Mouse (Mus musculus) B cell, adult 2 months (primary cell): ENCODE results near the gene Themis2.
A peak's percentile ranks its signal among the peaks of the same experiment; 100 is the strongest.

Source experiments
- DNase-seq, 2 experiments: peaks; one replicate each; pipeline ENCODE4 v3.0.0; 2022

Themis2 gene

DNA sequence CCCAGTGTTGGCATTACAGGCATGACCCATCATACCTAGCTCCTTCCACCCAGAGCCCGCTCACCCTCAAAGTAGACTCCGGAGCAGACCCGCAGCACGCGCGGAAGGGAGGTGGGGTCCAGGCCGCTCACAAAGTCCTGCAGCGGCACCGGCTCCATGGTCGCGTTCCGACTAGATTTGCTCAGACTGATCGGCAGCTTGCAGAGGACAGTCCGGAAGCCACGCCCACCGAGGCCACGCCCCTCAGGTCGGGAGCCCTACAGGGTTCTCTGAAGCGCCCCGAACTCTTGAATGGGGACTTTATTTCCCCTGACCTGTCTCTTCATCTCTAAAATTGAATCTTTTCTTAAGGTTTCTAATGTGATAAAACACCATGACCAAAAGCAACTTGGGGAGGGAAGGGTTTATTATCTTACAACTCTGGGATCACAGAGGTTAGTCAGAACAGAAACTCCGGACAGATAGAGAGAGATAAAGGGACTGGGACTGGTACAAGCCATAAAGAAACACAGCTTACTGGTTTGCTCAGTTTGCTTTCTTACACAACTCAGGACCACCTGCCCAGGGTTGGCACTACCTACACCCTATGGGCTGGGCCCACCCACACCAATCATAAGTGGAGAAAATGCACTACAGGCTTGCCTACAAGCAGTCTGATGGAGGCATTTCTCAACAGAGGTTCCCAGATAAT is at the start of gene Themis2:
Themis2 (minus strand) TSS at position 192 of the 691 bp plus-strand sequence.
- peak; percentile 96 for DNase-seq

DNA sequence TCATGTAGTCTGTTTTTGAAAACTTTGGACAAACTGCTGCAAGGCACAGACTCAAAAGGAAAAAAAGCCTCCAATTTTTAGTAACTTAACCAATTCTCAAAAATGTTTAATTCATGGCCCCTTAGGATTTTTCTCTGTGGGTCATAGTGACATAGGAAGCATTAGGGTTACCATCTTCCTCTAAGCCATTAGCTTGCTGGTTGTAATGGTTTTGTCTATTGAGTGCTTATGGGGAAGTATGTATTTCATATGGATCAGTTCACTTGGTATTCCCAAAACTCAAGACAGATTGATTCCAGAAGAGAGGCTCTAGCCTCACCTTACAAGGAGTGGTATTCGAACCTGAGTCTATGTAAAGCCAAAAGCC is 47.5 kb upstream of the Themis2 start:
- no peak for DNase-seq

DNA sequence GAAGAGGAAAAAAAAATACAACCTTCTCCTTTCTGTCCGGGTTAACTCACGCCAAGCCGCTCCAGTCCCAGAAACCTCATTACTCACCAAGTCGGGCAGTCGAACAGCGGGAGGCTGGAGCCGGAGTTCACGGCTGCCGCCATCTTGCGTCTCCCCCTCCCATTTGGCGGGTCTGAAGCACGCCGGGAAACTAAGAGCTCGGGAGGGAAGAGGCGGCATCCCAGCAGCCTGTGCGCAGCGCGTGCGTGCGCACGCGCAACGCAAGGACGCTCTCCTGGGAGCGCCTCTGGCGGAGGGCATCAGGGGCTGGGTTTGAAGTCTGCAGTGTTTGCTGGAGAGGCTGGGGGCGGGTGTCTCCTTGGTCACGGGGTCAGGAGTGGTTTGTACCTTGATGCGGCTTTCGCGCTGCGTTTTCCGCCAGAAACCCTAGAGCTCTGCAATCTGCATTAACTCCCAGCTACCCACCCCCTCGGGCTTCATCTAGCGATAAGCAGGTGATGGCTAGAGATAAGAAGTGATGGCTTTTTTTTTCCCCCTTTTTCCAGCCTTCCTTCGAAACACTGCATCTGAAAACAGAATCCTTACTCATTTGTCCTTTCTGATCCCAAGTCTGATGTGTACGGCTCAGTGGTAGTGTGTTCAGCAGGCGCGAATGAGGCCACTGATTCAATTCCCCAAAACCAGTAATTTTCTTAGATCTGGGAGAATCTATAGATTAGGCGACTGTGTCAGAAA is 47.0 kb upstream of the Themis2 start, which contains the start of gene Ppp1r8:
Ppp1r8 (minus strand) TSS at position 200 of the 735 bp plus-strand sequence.
- DNase-seq: peak; percentile 80 to 81

DNA sequence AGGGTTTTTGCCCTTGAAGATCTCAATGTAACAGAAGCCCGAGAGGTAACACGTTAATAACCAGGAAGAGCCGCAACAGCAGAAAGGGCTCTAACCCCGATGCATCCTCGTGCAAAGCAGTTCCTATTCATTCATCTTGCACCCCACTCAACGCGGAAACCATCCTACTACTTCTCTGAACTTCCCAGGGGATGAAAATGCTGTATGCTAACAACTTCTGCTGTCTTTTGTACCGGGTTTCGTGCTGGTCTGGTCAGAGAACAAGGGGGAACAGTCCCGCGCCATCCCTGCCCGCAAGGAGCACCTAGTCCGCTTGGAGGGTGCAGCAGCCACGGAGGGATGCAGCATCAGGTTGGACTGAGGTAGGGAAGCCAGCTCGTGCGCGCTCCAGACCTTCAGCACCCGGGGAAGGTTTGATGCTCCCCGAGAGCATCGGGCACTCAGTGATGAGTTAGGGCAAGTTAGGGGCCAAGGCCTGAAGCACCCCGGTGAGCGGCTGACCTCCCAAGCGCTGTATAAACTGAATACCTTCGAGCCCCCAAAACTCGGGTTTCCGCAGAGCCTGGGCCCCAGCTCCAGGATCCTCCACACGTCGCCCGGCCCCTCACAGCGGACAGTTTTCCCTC is 46.2 kb upstream of the Themis2 start:
- peak; percentile 24 to 36 for DNase-seq

DNA sequence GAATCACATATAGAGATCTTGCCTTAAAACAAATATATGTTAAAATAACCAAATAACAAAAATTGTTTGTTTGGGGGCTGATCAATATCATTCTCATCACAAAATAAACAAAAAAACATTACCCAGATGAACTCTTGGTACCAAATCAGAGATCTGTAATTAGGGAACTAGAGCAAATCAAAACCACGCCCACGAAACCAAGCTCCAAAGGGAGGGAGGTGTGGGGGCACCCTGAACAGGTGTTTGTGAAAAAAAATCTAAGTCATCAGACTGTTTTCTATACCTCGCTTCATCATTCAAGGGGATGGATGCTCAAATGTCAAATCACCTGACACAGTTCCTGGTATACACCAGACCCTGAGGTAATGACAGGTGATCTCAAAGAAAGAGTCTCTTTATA is 45.3 kb upstream of the Themis2 start:
- DNase-seq: peak; percentile 27 to 49

DNA sequence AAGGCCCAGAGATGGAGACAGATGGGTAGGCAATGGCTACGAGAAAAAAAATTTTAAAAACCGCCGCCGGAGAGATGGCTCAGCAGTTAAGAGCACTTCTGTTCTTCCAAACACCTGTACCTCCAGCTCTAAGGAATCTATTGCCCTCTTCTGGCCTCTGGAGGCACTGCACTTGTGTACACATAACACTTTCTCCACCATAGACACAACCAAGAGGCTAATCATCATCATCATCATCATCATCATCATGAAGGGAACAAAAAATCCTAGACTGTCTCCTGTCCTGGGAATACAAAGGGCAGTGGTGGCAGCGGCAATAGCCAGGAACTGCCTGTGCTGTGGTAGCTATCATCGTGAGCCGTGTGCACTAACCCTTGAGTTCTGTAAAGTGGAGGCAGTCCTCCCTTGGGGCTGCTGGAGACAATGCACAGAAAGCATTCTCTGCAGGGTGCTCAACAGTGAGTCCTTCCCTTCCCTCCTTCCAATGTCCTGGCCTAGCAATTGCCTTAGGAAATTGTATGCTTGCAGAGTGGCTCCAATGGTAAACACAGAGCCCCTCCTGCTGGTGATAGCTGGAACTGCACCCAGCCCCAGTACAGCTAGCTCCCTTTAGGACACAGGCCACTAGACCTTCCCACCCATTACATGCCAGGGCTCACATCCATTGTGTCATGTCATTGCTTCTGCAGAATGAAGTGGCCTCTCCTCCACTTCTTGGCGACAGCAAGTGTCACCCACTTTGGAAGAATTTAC is 27.6 kb upstream of the Themis2 start:
- peak; percentile 92 to 93 for DNase-seq

DNA sequence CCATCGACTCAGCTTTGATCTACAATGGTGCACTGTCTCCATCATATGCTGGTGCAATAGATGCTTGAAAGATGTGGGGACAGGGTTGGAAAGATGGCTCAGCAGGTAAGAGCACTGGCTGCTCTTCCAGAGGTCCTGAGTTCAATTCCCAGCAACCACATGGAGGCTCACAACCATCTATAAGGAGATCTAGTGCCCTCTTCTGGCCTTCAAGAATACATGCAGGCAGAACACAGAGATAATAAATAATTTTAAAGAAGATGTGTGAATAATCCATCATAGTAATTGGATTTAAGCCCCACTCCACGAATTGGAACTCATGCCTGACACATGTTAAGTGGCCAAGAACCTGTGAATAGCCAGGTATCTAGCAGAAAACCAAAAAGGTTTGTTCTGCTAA is 22.3 kb upstream of the Themis2 start:
- DNase-seq: no peak

DNA sequence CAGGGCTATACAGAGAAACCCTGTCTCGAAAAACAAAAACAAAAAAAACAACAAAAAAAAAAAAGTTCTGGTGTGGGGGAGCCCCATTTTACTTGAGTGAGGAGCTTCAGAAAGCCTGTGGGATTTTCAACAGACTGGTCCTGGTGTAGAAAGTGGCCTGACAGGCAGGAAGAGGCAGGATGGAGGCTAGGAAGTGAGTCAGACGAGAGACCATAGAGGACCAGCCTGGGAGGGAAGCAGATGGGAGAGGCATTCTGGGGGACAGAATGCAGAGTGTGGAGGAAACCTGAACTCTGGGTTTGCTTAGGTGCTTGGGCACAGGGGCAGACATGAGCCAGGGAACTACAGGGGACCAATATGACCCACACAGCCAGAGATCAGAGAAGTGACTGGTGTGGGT is 20.7 kb upstream of the Themis2 start:
- DNase-seq: no peak

DNA sequence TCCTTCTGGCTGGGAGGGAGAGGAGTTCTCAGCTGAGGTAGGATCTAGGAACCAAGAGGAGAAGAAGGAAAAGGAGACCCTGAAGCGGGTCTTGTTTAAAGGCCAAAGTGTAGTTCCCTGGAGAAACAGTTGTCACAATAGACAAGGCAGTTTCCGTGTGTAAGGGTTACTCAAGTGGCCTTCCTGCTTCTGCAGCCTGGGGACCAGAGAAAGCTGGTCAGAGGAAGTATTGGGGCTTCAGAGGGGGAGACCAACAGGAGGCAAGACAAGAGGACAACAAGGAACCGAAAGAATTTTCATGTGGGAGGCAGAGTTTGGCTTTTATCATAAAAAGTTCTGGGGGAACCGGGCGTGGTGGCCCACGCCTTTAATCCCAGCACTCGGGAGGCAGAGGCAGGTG is 20.2 kb upstream of the Themis2 start:
- no peak for DNase-seq

DNA sequence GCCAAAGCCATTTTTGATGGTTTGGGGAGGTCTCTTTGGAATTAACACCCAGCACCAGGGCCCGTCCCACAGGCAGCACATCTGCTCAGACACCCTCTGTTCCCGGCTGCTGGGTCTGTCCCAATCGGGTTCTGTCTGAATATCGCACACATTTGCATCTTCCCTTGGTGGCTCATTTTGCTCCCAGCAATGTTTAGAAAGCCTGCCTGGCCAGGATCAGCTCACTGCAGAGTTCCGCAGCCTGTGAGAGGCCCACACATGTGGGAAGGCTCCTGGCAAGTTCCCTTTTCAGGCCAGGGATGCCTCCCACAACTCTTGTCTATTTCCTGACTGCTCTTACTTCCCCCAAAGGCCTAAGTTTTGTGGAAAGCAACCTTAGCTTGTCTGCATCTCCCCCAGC is 13.4 kb upstream of the Themis2 start:
- no peak for DNase-seq

DNA sequence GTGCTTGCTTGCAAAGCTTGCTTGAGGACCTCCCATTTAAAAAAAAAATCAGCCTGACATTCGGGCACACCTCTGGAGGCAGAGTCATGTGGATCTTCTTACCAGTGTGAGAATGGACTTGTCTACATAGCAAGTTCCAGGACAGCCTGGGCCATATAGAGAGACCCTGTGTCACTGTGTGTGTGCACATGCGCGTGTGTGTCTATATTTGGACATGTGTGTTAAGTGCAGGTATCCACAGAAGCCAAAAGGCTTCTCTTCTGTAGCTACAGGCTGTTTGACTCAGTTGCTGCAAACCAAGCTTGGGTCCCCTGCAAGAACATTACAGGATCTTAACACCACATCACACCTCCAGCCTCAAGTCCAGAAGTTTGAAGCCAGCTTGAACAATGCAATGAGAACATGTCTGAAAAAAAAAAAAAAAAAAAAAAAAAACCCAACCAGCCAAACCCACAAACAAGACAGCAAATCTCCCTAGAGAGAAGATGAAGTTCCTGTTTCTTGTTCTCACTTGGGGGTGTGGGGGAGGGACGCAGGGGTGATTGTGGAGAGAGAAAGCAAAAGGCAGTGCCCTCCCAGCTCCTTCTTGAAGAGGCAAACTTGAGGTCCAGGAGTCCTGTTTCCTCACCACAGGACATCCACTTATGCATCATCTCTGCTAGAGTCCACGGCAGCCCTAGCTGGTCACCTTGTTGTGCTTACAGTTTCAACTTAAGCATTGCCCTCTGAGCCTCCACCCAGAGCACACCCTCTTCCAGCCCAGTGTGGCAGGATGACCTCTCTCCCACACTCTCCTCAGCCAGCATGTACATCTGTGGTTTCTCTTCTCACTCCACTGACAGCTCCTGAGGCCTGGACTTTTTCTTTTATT is 11.8 kb upstream of the Themis2 start:
- peak; percentile 80 to 84 for DNase-seq

DNA sequence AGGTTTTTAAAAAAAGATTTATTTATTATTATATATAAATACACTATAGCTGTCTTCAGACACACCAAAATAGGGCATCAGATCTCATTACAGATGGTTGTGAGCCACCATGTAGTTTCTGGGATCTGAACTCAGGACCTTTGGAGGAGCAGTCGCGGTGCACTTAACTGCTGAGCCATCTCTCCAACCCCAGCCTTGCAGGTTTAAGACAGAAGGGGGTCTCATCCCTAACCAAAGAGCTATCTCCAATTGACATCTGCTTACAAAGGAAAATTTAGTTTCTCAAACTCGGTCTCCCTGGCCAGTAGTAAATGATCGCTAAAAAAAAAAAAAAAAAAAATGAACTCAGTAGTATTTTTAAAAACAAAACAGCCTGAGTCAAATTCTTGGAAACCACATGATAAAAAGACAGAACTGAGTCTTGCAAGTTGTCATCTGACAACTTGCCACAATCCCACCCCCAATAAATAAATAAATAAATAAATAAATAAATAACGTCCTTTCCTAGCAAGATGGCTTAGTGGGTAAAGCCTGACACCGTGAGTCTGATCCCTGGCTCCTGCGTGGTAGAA is 10.5 kb upstream of the Themis2 start:
- DNase-seq: no peak

DNA sequence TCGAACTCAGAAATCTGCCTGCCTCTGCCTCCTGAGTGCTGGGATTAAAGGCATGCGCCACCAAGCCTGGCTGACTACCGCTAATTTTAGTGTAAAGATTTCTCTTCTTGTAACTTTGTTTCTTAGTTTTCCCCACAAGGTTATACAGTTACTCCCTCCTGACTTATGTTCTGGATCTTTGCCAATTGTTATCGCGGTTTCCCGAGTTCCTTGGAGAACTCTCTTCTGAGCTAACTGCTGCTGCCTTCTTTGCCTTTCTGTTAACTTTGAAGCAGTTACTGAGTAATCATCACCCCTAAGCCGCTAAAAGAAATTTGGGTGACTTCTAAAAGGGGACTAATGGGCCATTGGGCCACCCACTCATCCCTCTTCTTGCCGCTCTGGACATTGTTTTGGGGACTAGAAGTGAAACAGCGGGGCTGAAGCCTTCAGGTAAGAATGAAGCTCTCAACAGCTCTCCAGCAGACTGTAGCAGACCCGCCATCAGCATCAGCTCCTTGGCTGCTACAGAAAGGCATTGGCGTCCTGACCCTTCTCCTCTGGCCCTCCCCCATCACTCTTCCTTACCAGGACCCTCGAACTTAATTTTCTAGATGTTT is 9.5 kb upstream of the Themis2 start:
- DNase-seq: no peak

DNA sequence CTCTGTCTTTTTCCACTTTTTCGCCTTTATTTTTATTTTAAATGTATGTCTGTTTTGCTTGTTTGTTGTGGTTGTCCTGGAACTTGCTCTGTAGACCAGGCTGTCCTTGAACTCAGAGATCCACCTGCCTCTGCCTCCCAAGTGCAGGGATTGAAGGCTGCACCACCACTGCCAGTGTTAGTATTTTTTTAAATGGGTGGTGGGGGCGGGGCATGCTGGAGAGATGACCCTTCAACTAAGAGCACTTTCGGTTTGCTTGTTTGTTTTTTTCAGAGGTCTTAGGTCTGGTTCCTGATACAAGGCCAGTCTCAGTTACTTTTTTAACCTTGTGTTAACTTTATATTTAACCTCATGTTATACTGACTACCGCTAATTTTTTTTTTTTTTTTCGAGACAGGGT is 9.0 kb upstream of the Themis2 start:
- no peak for DNase-seq

DNA sequence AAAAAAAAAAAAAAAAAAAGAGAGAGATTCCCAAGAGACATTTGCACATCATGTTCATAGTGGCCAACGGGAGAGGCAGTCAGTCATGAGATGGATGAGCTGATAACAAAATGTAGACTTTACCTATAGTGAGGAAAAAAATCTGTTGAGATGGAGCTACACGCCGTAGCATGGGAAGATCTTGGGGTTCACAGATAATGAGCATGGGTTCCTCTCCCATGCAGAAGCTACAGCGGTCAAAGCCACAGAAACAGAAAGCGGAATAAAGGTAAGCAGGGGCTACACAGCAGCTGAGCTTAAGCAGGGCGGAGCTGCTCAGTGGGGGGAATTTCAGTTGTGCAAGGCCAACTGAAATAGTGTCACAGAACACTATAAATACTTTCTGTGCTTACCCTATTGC is 8.1 kb upstream of the Themis2 start:
- peak; percentile 63 to 66 for DNase-seq

DNA sequence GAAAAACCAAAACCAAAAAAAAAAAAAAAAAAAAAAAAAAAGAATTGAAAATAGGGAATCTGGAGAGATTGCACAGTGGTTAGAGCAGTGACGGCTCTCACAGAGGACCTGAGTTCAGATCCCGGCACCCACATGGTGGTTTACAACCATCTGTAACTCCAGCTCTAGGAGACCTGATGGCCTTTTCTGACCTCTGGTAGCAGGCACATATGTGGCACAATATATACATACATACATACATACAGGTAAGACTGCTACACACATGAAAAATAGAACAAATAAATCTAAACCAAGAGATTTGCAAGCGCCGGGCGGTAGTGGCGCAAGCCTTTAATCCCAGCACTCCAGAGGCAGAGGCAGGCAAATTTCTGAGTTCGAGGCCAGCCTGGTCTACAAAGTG is 7.7 kb upstream of the Themis2 start:
- no peak for DNase-seq

DNA sequence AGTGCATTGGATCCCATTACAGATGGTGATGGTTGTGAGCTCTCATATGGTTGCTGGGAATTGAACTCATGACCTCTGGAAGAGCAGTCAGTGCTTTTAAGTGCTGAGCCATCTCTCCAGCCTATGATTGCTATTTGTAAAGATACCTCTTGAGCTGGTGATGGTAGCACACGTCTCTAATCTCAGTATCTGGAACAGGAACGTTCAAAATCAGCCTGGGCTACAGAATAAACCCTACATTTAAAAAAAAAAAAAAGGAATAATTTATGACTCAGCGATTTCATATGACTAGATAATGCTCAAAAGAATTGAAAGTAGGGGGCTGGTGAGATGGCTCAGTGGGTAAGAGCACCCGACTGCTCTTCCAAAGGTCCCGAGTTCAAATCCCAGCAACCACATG is 7.0 kb upstream of the Themis2 start:
- no peak for DNase-seq

DNA sequence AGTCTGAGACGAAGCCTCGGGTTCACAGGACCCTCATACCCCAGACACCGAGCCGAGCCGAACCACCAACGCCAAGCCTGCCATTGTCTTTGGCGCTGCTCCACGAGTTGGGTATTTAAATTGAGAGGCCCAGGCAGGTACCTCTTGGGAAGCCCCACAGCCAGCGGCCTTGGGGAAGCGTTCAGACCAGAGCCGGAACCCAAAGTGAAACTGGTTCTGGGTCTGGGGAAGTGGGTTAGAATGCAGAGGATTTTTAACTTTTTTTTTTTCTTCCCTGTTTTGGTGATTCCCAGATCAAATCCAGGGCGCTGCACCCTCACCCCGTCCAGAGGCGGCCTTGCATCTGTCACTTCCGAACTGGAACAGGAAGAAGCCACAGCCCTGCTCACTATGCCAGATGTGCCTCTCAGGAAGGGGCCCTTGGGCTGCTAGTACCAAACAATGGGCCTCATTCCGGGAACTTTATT is 6.0 kb upstream of the Themis2 start:
- peak; percentile 64 to 66 for DNase-seq

DNA sequence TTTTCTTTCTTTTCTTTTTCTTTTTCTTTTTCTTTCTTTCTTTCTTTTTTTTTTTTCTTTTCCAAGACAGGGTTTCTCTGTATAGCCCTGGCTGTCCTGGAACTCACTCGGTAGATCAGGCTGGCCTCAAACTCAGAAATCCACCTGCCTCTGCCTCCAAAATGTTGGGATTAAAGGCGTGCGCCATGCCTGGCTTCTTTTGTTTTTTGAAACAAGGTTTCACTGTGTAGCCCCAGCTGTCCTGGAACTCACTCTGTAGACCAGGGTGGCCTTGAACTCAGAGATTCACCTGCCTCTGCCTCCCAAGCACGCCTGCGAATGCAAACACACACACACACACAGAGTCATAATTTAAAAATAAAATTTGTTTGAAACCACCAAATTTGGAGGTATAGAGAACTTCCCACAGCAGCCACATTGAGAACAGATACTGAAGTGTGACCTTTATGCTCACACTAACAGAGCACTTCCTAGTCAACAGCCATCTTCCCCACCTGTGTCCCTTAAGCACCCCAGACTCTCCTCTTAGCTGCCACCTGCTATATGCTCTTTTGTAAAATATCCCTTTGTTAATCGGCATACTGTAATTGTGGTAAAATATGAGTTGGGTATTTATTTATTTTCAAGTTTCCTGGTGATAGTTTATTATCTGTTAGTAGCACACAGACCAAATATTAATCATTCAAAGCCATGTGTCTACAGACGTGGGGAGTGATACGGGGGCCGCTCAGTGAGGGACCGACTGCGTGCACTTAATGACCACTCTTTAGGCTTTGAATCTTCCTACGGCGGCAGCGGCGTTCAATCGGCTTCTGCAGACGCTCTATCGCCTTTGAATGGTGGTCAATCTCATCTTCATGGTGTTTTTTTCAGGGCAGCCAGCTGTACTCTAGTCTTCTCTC is 5.2 kb upstream of the Themis2 start:
- peak; percentile 51 to 55 for DNase-seq

DNA sequence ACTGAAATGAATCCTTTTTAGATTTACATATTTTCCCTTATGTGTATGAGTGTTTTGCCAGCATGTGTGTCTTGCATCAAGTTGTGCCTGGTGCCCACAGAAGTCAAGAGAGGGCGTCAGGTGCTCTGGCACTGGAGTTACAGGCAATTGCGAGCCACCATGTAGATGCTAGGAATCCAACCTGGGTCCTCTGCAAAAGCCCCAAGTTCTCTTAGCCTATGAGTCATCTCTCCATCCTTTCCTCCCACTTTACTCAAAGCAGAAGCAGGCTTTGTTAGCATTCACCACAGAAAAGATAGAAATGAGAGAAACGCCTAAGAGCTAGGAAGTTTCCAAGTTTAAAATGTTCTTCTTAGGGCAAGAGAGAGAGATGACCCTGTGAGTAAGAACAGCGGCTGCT is 3.7 kb upstream of the Themis2 start:
- DNase-seq: no peak
